Mouse (Mus musculus): Measurements from ENCODE around the gene Elac2. TPM values are rescaled to one million over a fixed set of nuclear protein-coding genes. Genes with fewer than 3 reads are reported as not detected.

Gene Elac2
- total RNA-seq, 2 experiments from 2014 or later: 25.9 to 27.3 TPM

DNA sequence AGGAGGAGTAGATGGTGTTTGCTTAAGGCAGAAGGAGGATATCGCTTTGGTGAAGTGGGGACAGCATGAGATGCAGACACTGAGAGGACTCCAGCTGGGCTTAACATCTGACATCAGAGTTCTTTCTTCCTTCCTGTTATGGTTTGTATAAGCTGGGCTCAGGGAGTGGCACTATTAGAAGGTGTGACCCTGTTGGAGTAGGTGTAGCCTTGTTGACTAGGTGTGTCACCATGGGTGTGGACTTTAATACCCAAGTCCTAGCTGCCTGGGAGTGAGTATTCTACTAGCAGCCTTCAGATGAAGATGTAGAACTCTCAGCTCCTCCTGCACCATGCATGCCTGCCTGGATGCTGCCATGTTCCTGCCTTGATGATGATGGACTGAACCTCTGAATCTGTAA lies 37.9 kb downstream of the Elac2 start:
- no peak for DNase-seq (ENCODE audit: low spot score in 2 of 2)

DNA sequence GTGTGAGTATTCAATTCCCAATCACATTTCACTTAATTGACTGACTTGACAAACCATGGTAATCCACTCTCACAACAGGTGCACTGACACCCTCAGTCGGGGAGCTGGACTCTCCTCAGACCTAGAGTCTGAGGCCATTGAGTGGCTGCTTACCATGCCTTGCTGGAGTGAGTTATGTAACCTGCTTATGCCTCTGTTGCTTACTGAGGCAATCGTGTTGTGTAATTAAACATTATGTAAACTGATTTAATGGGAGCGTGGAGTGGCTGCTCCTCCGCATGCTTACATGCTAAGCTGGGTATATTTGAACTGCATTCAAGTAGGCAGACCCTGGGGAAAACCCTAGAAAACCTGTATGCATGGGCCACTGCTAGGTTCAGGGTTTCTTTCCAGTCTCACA lies 41.9 kb downstream of the Elac2 start:
- no peak for DNase-seq (ENCODE audit: low spot score in 2 of 2)

DNA sequence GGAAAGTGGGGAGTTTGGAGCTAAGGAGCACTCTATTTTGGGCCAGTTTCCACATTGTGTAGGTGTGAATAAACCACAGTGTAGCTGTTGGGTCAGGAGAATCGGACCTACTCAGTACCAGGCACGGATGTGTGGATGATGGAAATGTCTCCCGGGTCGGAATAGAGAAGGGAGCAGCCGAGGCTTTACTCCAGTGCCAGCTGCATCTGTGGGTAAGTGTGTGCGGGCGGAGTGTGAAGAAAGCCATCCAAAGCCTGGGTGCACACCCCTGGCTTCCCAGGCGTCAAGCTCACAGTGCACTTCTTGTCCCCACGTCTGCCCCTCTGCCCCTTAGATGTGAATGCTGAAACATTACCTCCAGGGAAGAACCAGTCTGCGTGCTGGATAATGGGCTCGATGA lies 43.9 kb downstream of the Elac2 start:
- DNase-seq (ENCODE audit: low spot score in 2 of 2): no peak

DNA sequence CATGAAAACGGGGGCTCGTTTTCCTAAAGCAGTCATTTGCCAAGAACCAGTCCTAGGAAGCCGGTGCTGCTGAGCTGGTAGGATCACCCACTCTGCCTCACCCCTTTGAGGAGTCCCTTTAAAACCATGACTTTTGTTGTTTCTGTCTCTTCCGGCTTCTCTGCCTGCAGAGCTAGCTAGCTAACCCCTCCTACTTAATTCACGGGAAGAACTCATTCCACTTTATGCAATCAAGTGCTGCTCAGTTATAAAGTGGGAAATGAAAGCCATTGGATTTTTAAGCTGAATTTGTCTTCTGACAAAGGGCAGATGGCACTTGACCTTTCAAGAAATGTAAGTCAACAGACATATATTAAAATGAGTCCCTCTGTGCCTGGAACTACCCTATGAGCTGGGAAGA lies 49.2 kb downstream of the Elac2 start:
- DNase-seq (ENCODE audit: low spot score in 2 of 2): no peak

DNA sequence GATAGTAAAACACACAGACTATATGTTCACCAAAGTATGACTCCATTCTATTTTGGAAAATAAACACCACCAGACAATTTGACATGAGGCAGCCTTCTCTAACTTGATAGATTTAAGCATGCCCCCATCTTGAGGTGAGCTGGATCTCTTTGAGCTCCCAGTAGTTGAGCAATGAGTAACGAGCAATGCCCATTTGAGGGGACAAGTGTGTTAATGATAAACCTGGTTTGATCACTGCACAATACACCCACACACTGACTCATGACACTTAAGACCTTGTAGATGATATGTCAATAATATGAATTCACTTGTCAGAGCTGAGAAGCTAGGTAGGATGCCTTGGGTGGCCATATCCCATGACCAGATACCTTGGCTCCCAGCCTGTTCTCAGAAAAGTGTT lies 51.4 kb downstream of the Elac2 start:
- no peak for DNase-seq (ENCODE audit: low spot score in 2 of 2)

DNA sequence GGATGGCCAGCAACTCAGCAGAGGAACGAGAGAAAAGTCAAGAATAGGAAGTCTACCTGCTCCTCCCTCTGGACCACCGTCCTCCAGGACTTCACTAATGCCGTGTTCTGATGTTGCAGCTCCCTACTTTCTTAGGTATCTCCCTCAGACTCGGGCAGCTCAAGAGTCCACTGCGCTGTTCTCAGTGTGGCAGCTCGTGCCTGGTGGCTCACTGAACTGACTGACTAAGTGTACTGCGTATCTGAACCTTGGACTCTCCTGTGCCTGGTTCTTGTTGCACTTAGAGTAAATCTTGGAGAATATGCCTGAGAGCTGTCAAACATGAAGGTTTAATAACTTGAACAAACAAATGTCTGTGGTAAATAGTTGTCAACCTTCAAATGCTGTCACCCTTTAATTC lies 53.4 kb downstream of the Elac2 start:
- no peak for DNase-seq (ENCODE audit: low spot score in 2 of 2)

DNA sequence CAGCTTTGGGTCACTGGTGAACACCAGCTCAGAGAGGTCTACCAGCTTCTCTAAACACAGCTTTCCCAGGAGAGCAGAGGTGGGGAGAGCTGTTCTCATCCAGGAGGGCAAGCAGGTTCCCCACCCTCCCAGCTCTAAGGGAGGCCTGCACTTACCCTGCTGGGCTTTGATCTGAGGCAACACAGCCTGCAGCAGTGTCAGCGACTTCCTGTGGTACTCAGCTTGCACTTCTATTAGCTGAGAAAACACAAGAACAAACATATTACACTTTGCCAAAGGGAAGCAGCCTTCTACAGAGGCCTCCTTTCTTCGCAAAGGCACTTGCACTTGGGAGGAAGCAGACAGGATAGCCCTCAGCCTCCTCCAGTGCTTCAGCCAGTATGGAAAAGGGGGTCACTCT lies 60.2 kb downstream of the Elac2 start:
- DNase-seq (ENCODE audit: low spot score in 2 of 2): no peak

DNA sequence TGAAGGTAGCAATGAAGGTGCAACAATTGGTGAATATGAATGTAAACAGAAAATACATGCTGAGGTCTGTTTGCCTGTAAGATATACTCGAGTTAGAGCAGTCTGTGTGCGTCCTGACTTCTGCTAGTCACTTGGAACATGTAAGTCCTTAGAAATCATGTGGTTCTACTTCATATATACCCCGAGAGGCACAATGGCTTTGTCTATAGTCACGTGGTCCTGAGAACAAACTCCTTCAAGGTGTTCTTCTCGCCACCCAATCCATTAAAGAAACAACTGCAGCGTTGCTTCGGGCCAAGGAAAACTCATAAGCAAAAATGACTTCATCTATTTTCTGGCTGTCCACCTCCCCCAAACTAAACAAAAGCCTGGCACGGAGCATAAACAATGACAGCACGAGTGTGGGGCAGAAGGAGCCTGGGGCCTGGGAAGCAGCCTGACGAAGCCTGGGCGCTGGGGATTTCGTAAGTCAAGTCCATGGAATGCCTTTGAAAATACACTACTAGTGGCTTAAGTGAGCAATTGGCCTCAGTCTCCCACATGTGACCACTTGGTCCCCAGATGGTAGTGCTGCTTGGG lies 60.8 kb downstream of the Elac2 start:
- no peak for DNase-seq (ENCODE audit: low spot score in 2 of 2)

DNA sequence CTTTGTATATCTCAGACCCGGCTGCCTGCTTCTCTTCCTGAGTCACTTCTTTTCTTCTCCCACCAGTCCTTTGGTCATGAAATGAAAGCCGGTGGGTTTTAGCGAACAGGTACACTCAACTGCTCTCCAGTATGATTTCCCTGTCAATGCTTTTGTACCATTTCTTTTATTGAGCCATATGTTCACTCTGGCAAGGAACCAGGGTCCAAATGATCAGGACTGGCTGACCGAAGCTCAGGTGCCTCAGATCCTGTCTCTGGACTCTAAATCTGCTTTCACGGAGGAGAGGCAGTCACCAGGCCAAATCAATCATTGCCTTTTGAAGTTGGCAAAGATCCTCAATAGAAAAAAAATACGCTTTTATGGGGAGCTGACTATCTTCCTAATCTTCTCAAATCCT lies 61.7 kb downstream of the Elac2 start:
- no peak for DNase-seq (ENCODE audit: low spot score in 2 of 2)

DNA sequence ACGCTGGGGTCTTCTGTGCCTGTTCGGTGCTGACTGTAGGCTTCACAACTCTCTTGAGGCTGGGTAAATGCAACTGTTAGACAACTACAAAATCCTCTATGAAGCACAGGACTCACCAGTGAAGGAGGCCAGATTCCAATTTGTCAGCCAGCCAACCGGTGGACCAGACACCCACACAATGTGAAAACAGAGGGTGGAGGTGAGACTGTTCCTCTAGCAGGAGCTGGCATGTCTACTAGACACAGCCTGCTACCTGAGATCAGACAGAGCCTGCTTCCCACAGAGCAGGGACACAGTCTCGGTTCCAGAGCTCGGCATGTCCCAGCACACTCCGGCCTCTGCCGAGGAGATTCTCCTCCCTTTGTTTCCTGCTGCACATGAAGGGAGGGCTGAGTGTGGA lies 70.3 kb downstream of the Elac2 start:
- no peak for DNase-seq (ENCODE audit: low spot score in 2 of 2)

DNA sequence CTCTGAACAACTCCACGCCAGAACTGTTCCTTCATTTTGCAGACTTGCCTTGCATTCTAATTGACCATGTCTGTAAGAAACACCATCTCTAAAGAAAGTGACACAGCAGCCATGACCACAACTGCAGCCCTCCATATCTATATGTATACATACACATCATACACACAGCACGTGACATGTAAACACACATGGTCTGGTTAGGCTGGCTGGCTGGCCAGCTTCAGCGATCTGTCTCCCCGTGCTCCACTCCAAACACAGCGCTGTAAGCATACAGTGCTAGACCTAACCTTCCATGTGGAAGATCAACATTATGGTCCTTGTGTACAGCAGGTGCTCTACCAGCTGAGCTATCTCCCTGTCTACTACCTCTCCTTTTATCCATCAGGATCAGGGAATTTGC lies 72.0 kb downstream of the Elac2 start:
- no peak for DNase-seq (ENCODE audit: low spot score in 2 of 2)

Other genes starting within 250 kb of the Elac2 start
- 1 to 10 TPM; 1.6 to 3.6 TPM for gene 1700086D15Rik, start 180.9 kb downstream of the Elac2 start, total RNA-seq (2021)
- 100 to 1,000 TPM; 106 to 115 TPM for gene Arhgap44, start 183.9 kb downstream of the Elac2 start, total RNA-seq (2021)